Mouse (Mus musculus) T-helper 17 cell (primary cell): Measurements from ENCODE around the gene Rpl36.

ENCODE experiments used
- in situ Hi-C, 2 experiments: fragments of 300-600 bp; cut with MboI, MseI; formaldehyde crosslinking; loops; 1 replicate in 1 of 2; 2 replicates in 1 of 2; pipeline ENCODE4 v1.15.1; 2025; ENCODE audit warnings: high pct_unique_total_duplicates in 2 of 2

Gene Rpl36

GRCm38 (mm10) chr17:56613236-56613844 lies at the start of gene Rpl36:
Rpl36 (plus strand) TSS chr17:56613416.
- in situ Hi-C loops: no loop called here

DNA sequence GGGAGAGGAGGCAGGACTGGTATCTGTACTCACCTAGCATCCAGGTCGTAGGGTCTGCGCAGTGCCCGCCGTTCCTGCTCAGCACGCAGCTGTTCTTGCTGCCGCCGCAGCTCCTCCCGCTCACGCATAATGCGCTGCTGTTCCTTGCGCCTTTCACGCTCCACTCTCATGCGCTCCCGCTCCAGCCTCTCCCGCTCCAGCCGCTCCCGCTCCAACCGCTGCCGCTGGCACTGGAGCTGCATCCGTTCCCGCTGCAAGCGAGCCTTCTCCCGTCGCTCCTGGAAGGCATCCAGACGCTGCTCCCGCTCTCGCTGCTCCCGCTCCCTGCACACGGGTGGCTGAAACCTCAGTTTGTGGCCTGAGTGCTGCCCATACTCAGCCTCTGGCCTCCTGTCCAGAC lies 46.9 kb upstream of the Rpl36 start:
- in situ Hi-C loops: no loop called here

GRCm38 (mm10) chr17:56566918-56567317 lies 46.3 kb upstream of the Rpl36 start:
- in situ Hi-C loops: no loop called here

DNA sequence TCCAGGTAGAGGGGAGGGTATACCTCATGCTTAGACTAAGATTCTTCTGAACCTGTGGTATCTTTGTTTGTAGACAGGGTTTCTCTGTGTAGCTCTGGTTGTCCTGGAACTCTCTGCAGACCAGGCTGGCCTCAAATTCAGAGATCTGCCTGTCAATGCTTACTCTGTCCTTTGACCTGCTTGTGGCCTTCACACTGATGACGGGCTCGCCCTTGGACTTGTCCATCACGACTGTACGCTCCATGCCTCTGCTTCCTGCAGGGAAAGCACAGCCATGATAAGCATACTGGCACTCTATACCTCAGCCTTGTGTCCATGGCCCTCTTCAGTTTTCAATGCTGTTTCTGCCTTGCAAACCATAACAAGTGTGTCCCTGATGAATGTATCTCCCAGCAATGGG lies 45.8 kb upstream of the Rpl36 start:
- in situ Hi-C loops: no loop called here

DNA sequence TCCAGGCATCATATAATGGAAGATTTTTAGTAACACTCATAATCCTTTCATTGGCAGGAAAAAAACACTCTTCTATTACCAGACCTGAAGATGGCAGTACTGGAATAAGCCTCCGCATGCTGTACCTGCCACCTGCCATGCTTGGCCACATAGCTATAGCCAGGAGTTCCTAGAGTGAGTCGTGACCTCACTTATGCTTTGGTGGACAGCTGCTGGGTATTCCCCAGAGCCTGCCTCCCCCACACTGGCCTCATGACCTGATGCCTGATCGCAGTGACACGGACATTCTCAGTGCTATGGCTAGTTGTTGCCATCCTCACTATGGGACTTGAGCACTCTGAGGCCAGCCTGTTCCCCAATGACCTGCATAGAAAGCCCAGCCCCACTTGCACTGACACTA lies 42.9 kb upstream of the Rpl36 start:
- in situ Hi-C loops: no loop called here

- in situ Hi-C loops: no loop called here
These were observed 41.1 kb upstream of the Rpl36 start for GRCm38 (mm10) chr17:56572154-56572553.

GRCm38 (mm10) chr17:56572939-56573338 lies 40.3 kb upstream of the Rpl36 start:
- in situ Hi-C loops: no loop called here

GRCm38 (mm10) chr17:56583071-56583470 lies 30.1 kb upstream of the Rpl36 start:
- in situ Hi-C loops: no loop called here

DNA sequence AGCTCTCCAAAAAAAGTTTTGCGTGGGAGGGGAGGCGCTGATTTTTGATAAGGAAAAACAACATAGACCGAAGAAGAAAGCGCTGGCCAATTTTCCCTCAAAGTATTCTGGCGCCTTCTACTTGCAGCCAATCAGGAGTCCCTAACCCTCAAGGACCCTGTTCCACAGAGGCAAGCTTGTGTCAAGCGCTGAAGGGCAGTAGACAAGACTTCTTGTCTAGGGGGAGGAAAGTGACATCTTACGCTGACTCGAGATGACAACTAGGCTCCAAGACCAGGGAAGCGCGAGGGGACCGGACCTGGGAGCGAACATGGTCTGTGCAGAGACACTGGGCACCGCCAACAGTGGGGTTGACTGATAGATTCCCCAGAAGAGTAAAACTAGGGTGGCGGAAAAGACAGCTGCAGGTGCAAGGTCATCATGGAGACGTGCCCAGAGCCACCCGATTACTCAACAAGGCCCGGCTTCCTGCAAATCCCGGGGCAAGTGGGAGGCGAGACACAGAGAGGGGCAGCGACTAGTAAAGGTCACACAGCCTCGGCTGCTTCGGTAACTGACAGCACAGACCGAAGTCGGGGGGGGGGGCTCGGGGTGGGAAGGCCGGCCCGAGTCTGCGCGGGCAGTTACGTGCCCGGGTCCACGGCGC lies 29.5 kb upstream of the Rpl36 start:
- in situ Hi-C loops: no loop called here

DNA sequence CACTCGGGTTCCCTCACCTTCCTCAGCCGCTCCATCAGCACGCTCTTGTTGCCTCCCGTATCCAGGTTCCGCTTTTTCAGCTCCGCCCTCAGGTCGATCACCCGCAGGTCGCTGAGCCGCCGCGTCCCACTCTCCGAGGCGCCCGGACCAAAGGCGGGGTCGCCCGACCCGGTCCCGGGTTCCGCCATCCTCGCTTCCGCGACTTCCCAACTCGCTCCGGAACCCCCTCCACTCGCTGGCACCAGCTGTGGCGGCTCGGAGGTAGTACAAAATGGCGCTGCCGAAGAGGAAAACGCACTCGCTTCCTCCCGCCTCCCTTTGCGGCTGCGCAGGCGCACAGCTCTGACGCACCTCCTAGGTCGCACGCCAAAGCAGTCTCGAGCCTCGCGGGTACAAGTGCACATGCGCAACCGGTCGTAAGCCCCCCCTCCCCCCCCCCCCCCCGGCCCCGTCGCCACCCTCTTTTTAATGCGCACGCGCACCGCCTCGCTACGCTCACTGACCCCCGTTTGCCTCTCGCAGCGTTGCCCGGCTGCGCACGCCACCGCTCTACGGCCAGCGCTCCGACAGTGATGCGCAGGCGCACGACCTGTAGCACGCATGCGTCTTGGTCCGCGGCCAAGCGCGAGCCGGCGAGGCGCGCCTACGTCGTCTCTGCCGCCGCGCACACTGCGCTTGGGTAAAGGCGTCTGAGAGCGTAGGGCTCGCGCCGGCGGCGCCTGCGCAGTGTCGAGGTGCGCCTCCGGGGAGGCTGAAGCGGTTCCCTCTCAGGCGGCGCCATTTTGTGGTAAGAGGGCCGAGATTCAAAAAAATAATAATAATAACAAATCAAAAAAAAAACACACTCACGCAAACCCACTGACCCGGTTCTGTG lies 28.7 kb upstream of the Rpl36 start, which contains the start of the genes Safb2 and Safb:
Gene Safb2 (minus strand): TSS at position 329 of the 874 bp plus-strand sequence.
Gene Safb (plus strand): TSS at position 569 of the 874 bp plus-strand sequence.
- in situ Hi-C loops: no loop called here

- in situ Hi-C loops: no loop called here
These were observed 27.9 kb upstream of the Rpl36 start for GRCm38 (mm10) chr17:56585171-56585821.

DNA sequence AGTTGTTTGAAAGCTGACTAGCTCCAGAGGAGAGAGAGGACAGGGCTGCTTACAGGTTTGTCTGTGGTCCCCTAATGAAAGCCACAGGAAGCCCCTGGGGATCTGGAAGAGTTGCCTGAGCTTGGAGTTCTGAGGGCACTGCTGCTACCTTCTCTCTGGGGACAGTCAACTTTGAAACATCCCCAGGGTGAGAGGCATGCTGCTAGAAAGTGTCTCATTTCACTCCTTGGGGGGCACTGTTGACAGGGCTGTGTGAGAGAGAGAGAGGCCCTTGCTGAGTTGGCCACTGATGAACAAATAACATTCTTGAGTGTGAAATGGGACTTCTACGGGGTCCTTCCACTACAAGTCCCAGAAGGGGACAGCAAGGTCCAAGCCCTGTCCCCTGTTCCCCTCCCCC lies 25.4 kb upstream of the Rpl36 start:
- in situ Hi-C loops: no loop called here

GRCm38 (mm10) chr17:56588921-56589320 lies 24.3 kb upstream of the Rpl36 start:
- in situ Hi-C loops: no loop called here

GRCm38 (mm10) chr17:56592553-56592952 lies 20.7 kb upstream of the Rpl36 start:
- in situ Hi-C loops: no loop called here

GRCm38 (mm10) chr17:56593527-56594271 lies 19.5 kb upstream of the Rpl36 start:
- in situ Hi-C loops: no loop called here

DNA sequence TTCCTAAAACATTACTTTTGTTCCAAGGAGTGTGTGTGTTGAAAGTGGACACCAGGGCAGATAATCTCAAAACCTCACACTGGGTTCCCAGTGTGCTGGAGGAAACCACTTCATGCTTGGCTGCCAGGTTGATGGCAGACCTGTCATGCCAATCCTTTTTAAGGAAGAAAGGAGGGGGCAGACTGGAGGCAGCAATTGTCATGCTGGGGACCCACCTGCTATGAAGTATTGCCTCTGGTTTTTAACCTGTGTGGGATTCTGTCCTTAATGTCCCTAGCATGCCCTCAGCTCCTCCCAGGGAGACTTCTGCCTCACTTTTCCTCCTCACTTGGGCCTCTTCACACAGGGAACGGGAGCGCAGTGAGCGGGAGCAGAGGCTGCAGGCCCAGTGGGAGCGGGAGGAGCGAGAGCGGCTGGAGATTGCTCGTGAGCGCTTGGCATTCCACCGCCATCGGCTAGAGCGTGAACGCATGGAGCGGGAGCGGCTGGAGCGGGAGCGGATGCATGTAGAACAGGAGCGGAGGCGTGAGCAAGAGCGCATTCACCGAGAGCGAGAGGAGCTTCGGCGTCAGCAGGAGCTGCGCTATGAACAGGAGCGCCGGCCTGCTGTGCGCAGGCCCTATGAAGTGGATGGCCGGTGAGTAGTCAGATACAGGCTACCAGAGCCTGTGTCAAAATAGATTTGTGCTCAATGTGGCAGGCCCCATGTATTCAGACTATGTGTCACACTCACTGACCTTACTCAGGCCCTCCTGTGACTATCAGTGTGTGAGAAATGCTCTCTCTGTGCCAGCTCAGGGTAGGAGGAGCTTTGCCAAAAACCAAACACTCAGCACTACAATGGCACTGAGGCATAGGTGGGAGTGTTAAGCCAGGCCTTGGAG lies 9.8 kb upstream of the Rpl36 start:
- in situ Hi-C loops: no loop called here

DNA sequence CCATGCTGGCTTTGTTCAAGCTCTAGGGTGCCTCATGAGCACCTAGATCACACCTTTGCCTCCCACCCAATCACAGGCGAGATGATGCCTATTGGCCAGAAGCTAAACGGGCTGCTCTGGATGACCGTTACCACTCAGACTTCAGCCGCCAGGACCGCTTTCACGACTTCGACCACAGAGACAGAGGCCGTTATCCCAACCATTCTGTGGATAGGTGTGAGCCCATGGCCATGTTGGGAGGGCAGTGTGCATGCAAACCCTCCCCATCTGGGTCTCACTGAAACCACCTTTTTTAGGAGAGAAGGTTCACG lies 9.2 kb upstream of the Rpl36 start:
- in situ Hi-C loops: no loop called here

- in situ Hi-C loops: no loop called here
These were observed 8.8 kb upstream of the Rpl36 start for GRCm38 (mm10) chr17:56604422-56604821.

- in situ Hi-C loops: no loop called here
These were observed 7.8 kb upstream of the Rpl36 start for GRCm38 (mm10) chr17:56605431-56605830.

DNA sequence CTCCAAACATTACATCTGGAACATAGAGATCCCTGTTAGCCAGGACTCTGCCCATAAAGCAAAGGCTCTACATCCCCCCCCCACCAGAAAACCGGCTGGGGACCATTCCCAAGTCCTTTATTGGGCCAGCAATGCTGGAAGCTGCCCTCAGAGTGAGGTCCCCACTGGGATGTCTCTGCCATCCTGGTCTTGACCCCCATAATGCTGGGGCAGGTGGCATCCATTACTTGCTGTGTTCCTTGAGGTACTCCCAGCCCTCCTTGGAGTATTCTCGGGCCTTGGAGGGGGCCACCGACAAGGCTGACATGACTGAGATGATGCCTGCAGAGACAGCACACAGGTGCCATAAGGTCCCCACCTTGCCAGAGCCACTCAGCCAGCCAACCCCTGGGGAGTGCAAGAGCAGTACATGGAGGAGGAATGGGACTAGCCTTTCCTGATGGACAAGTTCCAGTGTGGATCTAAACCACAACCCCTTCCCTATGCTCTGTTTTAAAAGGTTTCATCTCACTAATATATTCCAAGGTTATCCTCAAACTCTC lies 5.6 kb upstream of the Rpl36 start:
- in situ Hi-C loops: no loop called here
